Comparison of ENCODE assay signal across 16 mouse cellular contexts in the genomic region with DNA sequence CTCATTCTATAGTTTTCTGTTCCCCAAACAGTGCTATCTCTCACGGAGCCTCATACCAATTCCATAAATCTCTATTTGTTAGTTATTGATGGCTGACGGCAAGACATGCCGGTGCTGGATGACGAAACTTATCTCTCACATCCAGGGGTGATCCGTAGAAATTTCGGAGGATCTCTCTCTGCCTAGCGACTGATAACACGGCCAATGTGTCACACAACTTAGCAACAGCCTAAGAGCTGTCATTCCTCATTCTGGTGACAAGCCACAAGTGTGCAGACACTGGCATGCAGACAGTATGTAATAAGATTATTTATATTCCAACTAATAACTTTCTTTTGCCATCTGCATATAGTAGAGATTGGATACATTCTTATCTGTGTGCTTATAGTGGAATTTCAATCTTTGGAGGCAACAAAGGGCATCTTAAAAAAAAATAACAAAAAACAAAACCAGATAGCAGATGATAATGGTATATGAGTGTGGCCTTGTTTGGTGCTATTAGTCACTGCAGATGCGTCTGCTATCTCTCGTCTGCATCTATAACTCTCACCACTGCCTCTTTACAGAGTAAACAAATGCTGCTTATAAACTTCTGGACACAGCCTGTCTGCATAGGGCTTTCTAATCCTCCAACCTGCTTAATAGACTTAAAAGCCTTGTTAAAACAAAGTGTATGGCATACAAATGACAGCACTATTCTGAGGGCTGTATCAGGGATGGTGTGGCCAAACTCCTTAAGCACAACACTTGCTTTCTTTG.
"Had no signal": no experiment of that assay in that cellular context is flagged by ENCODE, and none has a peak within 500 bp of the region (broad histone marks: within the 10 kb centered on the region; RNA-seq: fewer than 3 reads in every experiment).

No protein-coding gene starts in this region.

- DNase-seq: kidney, adult 18-20 months; kidney, postnatal 14 days; lung, embryonic 14.5 days; lung, postnatal 10 days; right cerebral cortex, postnatal 14 days; thymus, adult 2 months; thymus, postnatal 25 days had no signal

- H3K27me3 ChIP-seq: intestine, embryonic 15.5 days; limb, embryonic 15.5 days; megakaryocyte, embryonic 14.5 days; midbrain, embryonic 15.5 days; neural tube, embryonic 12.5 days; stomach, embryonic 15.5 days had no signal

- H3K4me3 ChIP-seq: intestine, embryonic 15.5 days; left cerebral cortex, adult 2 months; limb, embryonic 15.5 days; megakaryocyte, embryonic 14.5 days; midbrain, embryonic 15.5 days; neural tube, embryonic 12.5 days; stomach, embryonic 15.5 days had no signal

- H3K9me3 ChIP-seq: intestine, embryonic 15.5 days; limb, embryonic 15.5 days; megakaryocyte, embryonic 14.5 days; midbrain, embryonic 15.5 days; neural tube, embryonic 12.5 days; stomach, embryonic 15.5 days had no signal

- H3K9ac ChIP-seq: intestine, embryonic 15.5 days; limb, embryonic 15.5 days; lung, embryonic 14.5 days; midbrain, embryonic 15.5 days; neural tube, embryonic 12.5 days; stomach, embryonic 15.5 days had no signal

- ATAC-seq: intestine, embryonic 15.5 days; midbrain, embryonic 15.5 days had no signal

- H3K4me2 ChIP-seq: intestine, embryonic 15.5 days; limb, embryonic 15.5 days; lung, embryonic 14.5 days; midbrain, embryonic 11.5 days; midbrain, embryonic 15.5 days; neural tube, embryonic 12.5 days; stomach, embryonic 15.5 days had no signal

- H3K4me1 ChIP-seq: intestine, embryonic 15.5 days; limb, embryonic 15.5 days; neural tube, embryonic 12.5 days; stomach, embryonic 15.5 days had no signal

- H3K36me3 ChIP-seq: intestine, embryonic 15.5 days; limb, embryonic 15.5 days; midbrain, embryonic 15.5 days; neural tube, embryonic 12.5 days; stomach, embryonic 15.5 days had no signal

- H3K27ac ChIP-seq: intestine, embryonic 15.5 days; left cerebral cortex, adult 2 months; limb, embryonic 15.5 days; macrophage; midbrain, embryonic 15.5 days; neural tube, embryonic 12.5 days; stomach, embryonic 15.5 days had no signal
